Mouse (Mus musculus) embryonic fibroblast, embryonic 13.5 days (primary cell): ENCODE measurements at regions not wholly inside any gene's neighbourhood (a gene's known extent, or its start where the extent isn't known, plus 50 kb on each side); places are given as distances from the start of the nearest gene placed in this dataset.

ENCODE experiments used
- CTCF ChIP-seq: IDR thresholded peaks from 2 replicates; pipeline ENCODE4 v1.5.1; 2011; ENCODE audit warnings: mild to moderate bottlenecking, control low read depth, low read length, moderate library complexity, borderline replicate concordance; ENCODE audit not compliant: insufficient read depth
- POLR2A ChIP-seq: IDR thresholded peaks from 2 replicates; pipeline ENCODE4 v1.6.1; 2011; ENCODE audit warnings: low read depth, mild to moderate bottlenecking, control low read depth, low read length, moderate library complexity

DNA sequence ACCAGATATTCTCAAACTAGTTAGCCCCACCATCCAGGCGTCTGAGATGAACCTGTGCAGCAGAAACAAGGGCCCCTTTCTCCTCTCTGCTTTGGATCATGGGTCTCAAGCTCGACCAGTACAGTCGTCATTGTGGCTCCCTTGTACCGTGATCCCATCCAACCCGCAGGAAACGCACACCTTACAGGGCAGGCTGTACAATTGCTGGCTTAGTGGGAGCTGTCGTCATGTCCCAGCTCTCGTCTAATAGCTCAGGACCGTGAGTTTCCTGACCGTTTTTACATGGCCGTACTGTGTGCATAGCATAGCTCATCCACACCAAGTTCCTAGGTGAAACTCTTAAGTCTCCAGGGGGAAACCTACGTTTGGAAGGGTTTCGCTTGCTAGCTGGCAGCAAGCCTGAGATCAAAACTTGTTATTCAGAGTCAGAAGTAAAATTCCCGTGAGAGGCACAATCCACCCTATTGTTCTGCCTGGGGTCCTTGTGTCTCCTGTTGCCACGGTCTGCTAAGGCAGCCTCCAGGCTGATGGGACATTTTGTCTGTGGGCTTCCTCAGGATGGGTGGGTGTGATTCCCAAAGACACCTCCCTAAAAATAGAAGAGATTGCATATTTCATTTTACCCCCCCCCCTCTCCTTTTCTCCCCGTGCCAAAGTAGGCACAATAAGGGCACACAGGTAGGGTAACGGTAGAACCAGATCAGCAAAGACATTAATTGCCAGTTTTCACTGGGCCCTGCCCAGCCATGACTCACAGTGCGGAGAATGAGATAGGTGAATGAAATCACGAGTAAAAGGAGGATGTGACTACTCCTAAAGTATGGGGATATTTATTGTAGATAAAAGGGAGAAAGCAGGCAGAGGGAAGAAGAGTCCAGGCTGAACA is 68.2 kb upstream of the Rapgef5 start:
- TF ChIP-seq POLR2A, result no peak
- no peak for TF ChIP-seq CTCF
